Mouse (Mus musculus) hindbrain, embryonic 13.5 days (tissue): ENCODE results near the gene Tnfsf13. TPM values are rescaled to one million over a fixed set of nuclear protein-coding genes. Genes with fewer than 3 reads are reported as not detected.
"Not testable (repeated sequence)": the region's sequence is repeated elsewhere in the genome, so short reads cannot be mapped to it uniquely, and the experiment has no call there.

Experiments used
- ATAC-seq: fragments of 200-750 bp; cut with Nextera tagmentation; 2 replicates; pipeline ENCODE4 v1.8.0; 2017; ENCODE audit warnings: moderate TSS enrichment; ENCODE audit not compliant: low FRiP score
- H3K27ac ChIP-seq: fragments of 300-500 bp; sonication (generic); 2 replicates; pipeline ENCODE4 v1.5.1; 2015; ENCODE audit warnings: inconsistent platforms, mild to moderate bottlenecking, moderate library complexity
- H3K27me3 ChIP-seq: fragments of 300-500 bp; sonication (generic); 2 replicates; pipeline ENCODE4 v1.6.1; 2015; ENCODE audit warnings: mild to moderate bottlenecking, inconsistent platforms
- H3K36me3 ChIP-seq: fragments of 300-500 bp; sonication (generic); 2 replicates; pipeline ENCODE4 v1.6.1; 2015; ENCODE audit warnings: mild to moderate bottlenecking, inconsistent platforms
- H3K4me1 ChIP-seq: fragments of 300-500 bp; sonication (generic); replicated peaks from 2 replicates; pipeline ENCODE4 v1.6.1; 2015; ENCODE audit warnings: inconsistent platforms
- H3K4me2 ChIP-seq: fragments of 300-500 bp; sonication (generic); 2 replicates; pipeline ENCODE4 v1.6.1; 2015; ENCODE audit warnings: inconsistent platforms, mild to moderate bottlenecking, moderate library complexity
- H3K4me3 ChIP-seq: fragments of 300-500 bp; sonication (generic); 2 replicates; pipeline ENCODE4 v1.5.1; 2015; ENCODE audit warnings: mild to moderate bottlenecking, inconsistent platforms
- H3K9ac ChIP-seq: fragments of 300-500 bp; sonication (generic); 2 replicates; pipeline ENCODE4 v1.6.1; 2015; ENCODE audit warnings: mild to moderate bottlenecking, inconsistent platforms
- H3K9me3 ChIP-seq: fragments of 300-500 bp; sonication (generic); 2 replicates; pipeline ENCODE4 v1.6.1; 2016; ENCODE audit warnings: inconsistent platforms
- WGBS: fragments of 180-500 bp; shearing (Covaris S2); methylation state at CpG from one replicate; pipeline ENCODE4 v1.1.7; 2015; 5-methylcytosine and 5-hydroxymethylcytosine counted together
- polyA plus RNA-seq: library from polyadenylated mRNA; unstranded; fragments of >200 nt; fragmentation: Nextera tagmentation; extraction: Ambion mirVana; gene quantifications from 2 replicates; pipeline ENCODE4 v1.2.1, GENCODE M21; 2015

Gene Tnfsf13
- polyA plus RNA-seq, 1 experiment from 2014 or later, result 0.53 TPM

- H3K27me3 ChIP-seq, H3K9ac ChIP-seq, ATAC-seq, H3K4me1 ChIP-seq, H3K27ac ChIP-seq, H3K4me3 ChIP-seq, H3K36me3 ChIP-seq, H3K9me3 ChIP-seq, H3K4me2 ChIP-seq: not testable (repeated sequence)
- 95% methylated on average over 10 of the region's 10 CpGs for WGBS
These were observed 17.3 kb upstream of the Tnfsf13 start for GRCm38 (mm10) chr11:69702886-69703285.

DNA sequence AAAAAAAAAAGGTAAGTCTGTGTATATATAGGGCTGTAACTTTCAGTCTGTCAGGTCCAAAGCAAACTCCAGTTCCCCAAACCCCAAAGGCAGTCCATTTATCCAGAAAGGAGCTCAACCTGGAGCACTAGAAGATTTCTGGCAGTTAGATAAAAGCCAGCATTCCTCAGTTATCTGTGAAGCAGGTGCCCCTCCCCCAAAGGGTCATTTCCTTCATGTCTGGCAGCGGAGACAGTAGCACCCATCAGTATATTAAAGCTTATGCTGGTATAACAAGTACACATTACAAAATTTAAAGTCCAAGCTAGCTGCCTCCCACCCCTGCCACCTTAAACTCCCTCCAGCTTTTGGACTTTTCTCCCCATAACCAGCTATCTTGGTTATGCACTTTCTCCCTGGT lies 14.0 kb upstream of the Tnfsf13 start:
- Histone ChIP-seq H3K9me3 (no peaks in the 10 kb centered on the region), H3K4me3 (no peak overlapping the region), H3K36me3 (no peaks in the 10 kb centered on the region), H3K4me1 (peaks cover 11% of the 10 kb centered on the region), H3K4me2 (no peak overlapping the region), H3K27me3 (peaks cover 4% of the 10 kb centered on the region; the same call in 1 of the 2 replicates), H3K27ac (no peak overlapping the region), H3K9ac (no peak overlapping the region)
- WGBS, result 79% methylated on average over 1 of the region's 1 CpGs
- no peak for ATAC-seq

- no peaks in the 10 kb centered on the region for H3K9me3 ChIP-seq
- WGBS, result 67% methylated on average over 5 of the region's 5 CpGs
- no peak for ATAC-seq
- peaks cover 11% of the 10 kb centered on the region for H3K4me1 ChIP-seq
- no peak overlapping the region for H3K4me3 ChIP-seq
- H3K27ac ChIP-seq, result no peak overlapping the region
- no peak overlapping the region for H3K4me2 ChIP-seq
- H3K36me3 ChIP-seq, result no peaks in the 10 kb centered on the region
- H3K9ac ChIP-seq, result no peak overlapping the region
- H3K27me3 ChIP-seq, result peaks cover 4% of the 10 kb centered on the region; the same call in 1 of the 2 replicates
These were observed 13.0 kb upstream of the Tnfsf13 start for GRCm38 (mm10) chr11:69698574-69698973.

DNA sequence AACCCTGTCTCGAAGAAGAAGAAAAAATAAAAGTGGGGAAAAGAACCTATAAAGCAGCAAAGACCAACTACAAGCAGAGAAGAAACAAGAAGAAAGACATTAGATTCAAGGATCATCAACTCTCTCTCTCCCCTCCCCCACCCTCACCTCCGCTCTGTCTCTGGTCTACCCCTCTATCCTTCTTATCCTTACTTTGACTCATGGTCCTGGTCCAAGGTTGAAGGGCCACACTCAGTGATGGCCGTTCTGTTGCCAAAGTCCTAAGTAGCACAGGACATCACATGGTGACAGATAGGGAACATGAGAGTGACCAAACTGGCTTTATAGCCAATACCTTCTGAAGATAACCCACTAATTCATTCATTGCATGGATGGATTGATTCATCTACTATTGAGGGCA lies 11.8 kb upstream of the Tnfsf13 start:
- Histone ChIP-seq H3K9me3 (no peaks in the 10 kb centered on the region), H3K4me3 (no peak overlapping the region), H3K4me1 (peaks cover 11% of the 10 kb centered on the region), H3K9ac (no peak overlapping the region), H3K27ac (no peak overlapping the region), H3K27me3 (peaks cover 4% of the 10 kb centered on the region; the same call in 1 of the 2 replicates), H3K36me3 (no peaks in the 10 kb centered on the region), H3K4me2 (no peak overlapping the region)
- WGBS, result 96% methylated on average over 3 of the region's 3 CpGs
- no peak for ATAC-seq

DNA sequence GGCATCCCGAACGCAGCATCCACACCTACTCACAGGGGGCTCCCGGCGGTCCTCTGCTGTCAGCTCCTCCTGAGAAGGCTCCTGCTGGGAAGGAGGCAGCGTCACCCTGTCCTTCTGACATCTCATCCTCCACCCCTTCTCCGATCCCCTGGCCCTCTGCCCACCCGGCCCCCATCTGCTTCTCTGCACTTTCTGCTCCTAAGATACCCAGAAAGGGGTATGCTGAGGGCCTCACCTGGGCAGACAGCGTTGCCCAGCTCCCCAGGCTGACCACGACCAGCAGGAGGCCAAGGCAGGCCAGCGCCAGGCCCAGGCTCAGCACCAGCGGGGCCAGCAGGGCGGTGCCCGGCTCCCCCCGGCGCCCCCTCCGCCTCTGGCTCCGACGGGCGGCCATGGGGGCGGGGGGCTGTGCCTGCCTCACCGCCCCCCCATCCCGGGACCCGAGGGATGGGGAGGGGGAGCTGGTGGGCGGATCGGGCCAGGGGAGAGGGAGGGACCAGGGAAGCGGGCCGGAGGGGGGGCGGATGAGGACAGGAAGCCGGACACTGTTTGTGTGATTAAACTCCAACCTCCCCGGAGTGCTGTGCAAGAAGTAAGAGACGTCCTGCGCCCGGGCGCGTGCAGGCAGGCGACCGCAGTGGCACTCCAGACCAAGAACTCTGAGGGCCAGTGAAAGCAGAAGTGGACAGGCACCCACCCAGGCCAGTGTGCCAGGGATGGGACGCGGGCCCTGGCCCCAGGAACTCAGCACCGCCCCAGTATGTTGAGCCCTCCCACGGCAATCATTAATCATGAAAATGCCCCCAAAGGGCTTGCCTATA lies 10.0 kb upstream of the Tnfsf13 start, which contains the start of the genes Tnfsf12 and Tnfsfm13:
Gene Tnfsf12, minus strand, starts transcription at position 489 of the 821 bp plus-strand sequence.
Gene Tnfsfm13, minus strand, starts transcription at position 738 of the 821 bp plus-strand sequence.
- ATAC-seq, result 0 out of 2 replicates have a peak, but pooled peaks have one; percentile 28
- H3K36me3 ChIP-seq, result no peaks in the 10 kb centered on the region
- no peaks in the 10 kb centered on the region for H3K9me3 ChIP-seq
- peak within 1 kb of the TSS; percentile 52; the same call in 1 of the 2 replicates for H3K27ac ChIP-seq
- peaks cover 11% of the 10 kb centered on the region for H3K4me1 ChIP-seq
- H3K27me3 ChIP-seq, result no peaks in the 10 kb centered on the region
- peak within 1 kb of the TSS; percentile 49 for H3K4me3 ChIP-seq
- 2% methylated on average over 25 of the region's 41 CpGs for WGBS
- H3K9ac ChIP-seq, result peak within 1 kb of the TSS; percentile 84
- H3K4me2 ChIP-seq, result peak within 1 kb of the TSS; percentile 84

GRCm38 (mm10) chr11:69695046-69695360 lies 9.4 kb upstream of the Tnfsf13 start:
- Histone ChIP-seq H3K9ac (peak overlapping the region; percentile 84), H3K4me3 (peak overlapping the region; percentile 49), H3K27me3 (no peaks in the 10 kb centered on the region), H3K4me1 (peaks cover 11% of the 10 kb centered on the region), H3K4me2 (peak overlapping the region; percentile 84), H3K36me3 (no peaks in the 10 kb centered on the region), H3K9me3 (no peaks in the 10 kb centered on the region), H3K27ac (no peak overlapping the region)
- WGBS, result 28% methylated on average over 6 of the region's 6 CpGs
- no peak for ATAC-seq

- no peak overlapping the region for H3K4me3 ChIP-seq
- no peak for ATAC-seq
- H3K27me3 ChIP-seq, result no peaks in the 10 kb centered on the region
- no peaks in the 10 kb centered on the region for H3K36me3 ChIP-seq
- H3K4me2 ChIP-seq, result no peak overlapping the region
- H3K4me1 ChIP-seq, result peaks cover 11% of the 10 kb centered on the region
- no peak overlapping the region for H3K27ac ChIP-seq
- H3K9me3 ChIP-seq, result no peaks in the 10 kb centered on the region
- no peak overlapping the region for H3K9ac ChIP-seq
- WGBS, result 74% methylated on average over 11 of the region's 11 CpGs
These were observed 7.9 kb upstream of the Tnfsf13 start for GRCm38 (mm10) chr11:69693421-69693965.

GRCm38 (mm10) chr11:69692863-69693262 lies 7.3 kb upstream of the Tnfsf13 start:
- peaks cover 11% of the 10 kb centered on the region for H3K4me1 ChIP-seq
- H3K4me3 ChIP-seq, result no peak overlapping the region
- WGBS, result 90% methylated on average over 6 of the region's 6 CpGs
- no peaks in the 10 kb centered on the region for H3K9me3 ChIP-seq
- no peak overlapping the region for H3K27ac ChIP-seq
- no peak for ATAC-seq
- H3K4me2 ChIP-seq, result no peak overlapping the region
- no peaks in the 10 kb centered on the region for H3K36me3 ChIP-seq
- no peak overlapping the region for H3K9ac ChIP-seq
- no peaks in the 10 kb centered on the region for H3K27me3 ChIP-seq

DNA sequence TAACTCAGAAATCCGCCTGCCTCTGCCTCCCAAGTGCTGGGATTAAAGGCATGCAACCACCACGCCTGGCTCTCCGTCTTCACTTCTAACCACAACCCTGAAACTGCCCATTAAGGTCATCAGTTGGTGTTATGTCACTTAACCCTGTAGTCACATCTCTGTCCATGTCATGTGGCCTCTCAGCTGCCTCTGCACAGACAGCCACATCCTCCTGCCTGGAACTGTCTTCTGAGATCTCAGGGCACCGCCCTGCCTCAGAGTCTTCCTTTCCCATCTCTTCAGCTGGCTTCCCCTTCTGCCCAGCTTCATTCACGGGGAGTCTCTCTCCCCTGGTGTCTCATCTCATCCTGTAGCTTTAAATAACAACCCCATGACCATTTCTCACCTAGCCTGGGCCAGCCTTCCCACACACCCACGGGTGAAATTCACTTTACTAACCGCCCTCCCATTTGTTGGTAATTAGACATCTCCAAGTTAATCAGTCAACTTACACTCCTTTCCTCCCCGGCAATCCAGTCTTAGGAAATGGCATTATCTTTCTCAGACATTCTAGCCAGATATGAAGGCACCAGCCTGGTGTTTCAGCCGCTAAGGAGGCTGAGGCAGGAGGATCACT lies 6.7 kb upstream of the Tnfsf13 start:
- 83% methylated on average over 9 of the region's 9 CpGs for WGBS
- Histone ChIP-seq H3K9me3 (no peaks in the 10 kb centered on the region), H3K4me3 (no peak overlapping the region), H3K27ac (no peak overlapping the region), H3K4me2 (no peak overlapping the region), H3K36me3 (no peaks in the 10 kb centered on the region), H3K27me3 (peaks cover under 1% of the 10 kb centered on the region; the same call in 1 of the 2 replicates), H3K4me1 (peaks cover 11% of the 10 kb centered on the region), H3K9ac (no peak overlapping the region)
- ATAC-seq, result no peak

DNA sequence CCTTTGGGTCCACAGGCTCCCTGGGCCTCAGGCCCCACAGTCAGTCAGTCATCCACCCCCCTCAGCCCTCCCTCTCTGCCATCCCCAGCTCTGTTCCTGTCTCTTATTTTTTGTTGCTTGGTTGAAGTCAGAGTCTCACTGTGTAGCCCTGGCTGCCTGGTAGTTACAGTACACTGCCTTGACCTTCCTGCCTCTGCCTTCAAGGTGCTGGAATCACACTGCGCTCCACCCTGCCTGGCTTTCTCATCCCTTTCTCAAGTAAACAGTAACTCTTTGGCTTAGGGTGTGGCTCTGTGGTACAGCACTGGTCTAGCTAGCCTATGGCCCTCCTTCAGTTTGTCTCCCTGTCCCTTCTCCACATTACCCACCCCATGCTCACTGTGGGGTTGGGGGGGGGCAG lies 4.3 kb upstream of the Tnfsf13 start:
- Histone ChIP-seq H3K4me3 (no peak overlapping the region), H3K4me1 (peaks cover 14% of the 10 kb centered on the region; the same call in 1 of the 2 replicates), H3K27me3 (peaks cover 13% of the 10 kb centered on the region; the same call in 1 of the 2 replicates), H3K27ac (no peak overlapping the region), H3K36me3 (no peaks in the 10 kb centered on the region), H3K9me3 (no peaks in the 10 kb centered on the region), H3K4me2 (no peak overlapping the region), H3K9ac (no peak overlapping the region)
- no peak for ATAC-seq
- WGBS, result 100% methylated on average over 1 of the region's 1 CpGs

DNA sequence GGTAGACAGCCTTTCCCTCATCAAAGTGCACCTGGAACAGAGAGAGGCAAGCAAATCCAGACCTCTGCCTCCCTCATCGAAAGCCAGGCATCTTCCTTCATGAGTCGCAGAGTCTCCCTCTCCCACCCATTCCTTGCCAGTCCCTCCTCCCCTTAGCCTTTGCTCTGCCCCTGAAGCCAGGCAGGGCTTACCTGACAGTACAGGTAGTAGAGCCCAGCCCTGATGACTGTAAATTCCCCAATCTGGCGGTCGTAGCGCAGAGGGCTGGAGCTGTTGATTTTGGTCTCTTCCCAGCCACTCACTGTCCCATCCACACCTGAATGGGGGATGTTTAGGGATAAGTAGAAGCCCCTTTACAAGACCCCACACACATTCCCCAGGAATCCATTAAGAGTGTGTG lies 1.5 kb upstream of the Tnfsf13 start:
- H3K36me3 ChIP-seq, result no peaks in the 10 kb centered on the region
- no peak overlapping the region for H3K27ac ChIP-seq
- 58% methylated on average over 5 of the region's 5 CpGs for WGBS
- no peak overlapping the region for H3K4me3 ChIP-seq
- H3K4me1 ChIP-seq, result peaks cover 31% of the 10 kb centered on the region
- H3K4me2 ChIP-seq, result no peak overlapping the region
- no peak for ATAC-seq
- H3K27me3 ChIP-seq, result peaks cover 13% of the 10 kb centered on the region; the same call in 1 of the 2 replicates
- no peaks in the 10 kb centered on the region for H3K9me3 ChIP-seq
- H3K9ac ChIP-seq, result 0 out of 2 replicates have a peak overlapping the region, but pooled peaks have one; percentile 10

- no peaks in the 10 kb centered on the region for H3K36me3 ChIP-seq
- no peaks in the 10 kb centered on the region for H3K9me3 ChIP-seq
- 13% methylated on average over 4 of the region's 4 CpGs for WGBS
- H3K4me2 ChIP-seq, result no peak overlapping the region
- H3K4me3 ChIP-seq, result no peak overlapping the region
- peaks cover 31% of the 10 kb centered on the region for H3K4me1 ChIP-seq
- H3K9ac ChIP-seq, result 0 out of 2 replicates have a peak overlapping the region, but pooled peaks have one; percentile 10
- H3K27ac ChIP-seq, result no peak overlapping the region
- peaks cover 13% of the 10 kb centered on the region; the same call in 1 of the 2 replicates for H3K27me3 ChIP-seq
- no peak for ATAC-seq
These were observed 793 bp upstream of the Tnfsf13 start for GRCm38 (mm10) chr11:69686377-69686776.
